Mouse (Mus musculus): ENCODE measurements around the gene Ppm1l. TPM values are rescaled to one million over a fixed set of nuclear protein-coding genes. Genes with fewer than 3 reads are reported as not detected.
"Not testable (repeated sequence)": the region's sequence is repeated elsewhere in the genome, so short reads cannot be mapped to it uniquely, and the experiment has no call there.

The Ppm1l gene
- polyA plus RNA-seq, 1 experiment from 2014 or later: 27.4 TPM

- no peak overlapping the region for H3K27ac ChIP-seq
- WGBS: 81% methylated on average over 5 of the region's 5 CpGs
- no peak overlapping the region for H3K4me2 ChIP-seq (replicated peaks)
- ATAC-seq (ENCODE audit: low FRiP score): no peak
- H3K4me3 ChIP-seq (replicated peaks; ENCODE audit: low read length): no peak overlapping the region
- H3K4me1 ChIP-seq (replicated peaks; ENCODE audit: control insufficient read depth, insufficient read depth, low read length): no peaks in the 10 kb centered on the region; the same call in 1 of the 2 replicates
- no peak overlapping the region for H3K9ac ChIP-seq
- H3K36me3 ChIP-seq (replicated peaks; ENCODE audit: control insufficient read depth, insufficient read depth): no peaks in the 10 kb centered on the region
- no peak for DNase-seq (ENCODE audit: low spot score)
- H3K9me3 ChIP-seq (ENCODE audit: control insufficient read depth, low read length): no peaks in the 10 kb centered on the region
- H3K27me3 ChIP-seq (ENCODE audit: control insufficient read depth, insufficient read depth, low read length): no peaks in the 10 kb centered on the region
These were observed 57.9 kb downstream of the Ppm1l start for GRCm38 (mm10) chr3:69374538-69374937.

- Histone ChIP-seq H3K4me1 (replicated peaks; ENCODE audit: control insufficient read depth, insufficient read depth, low read length) (no peaks in the 10 kb centered on the region; the same call in 1 of the 2 replicates), H3K4me2 (replicated peaks) (no peak overlapping the region), H3K27ac (no peak overlapping the region), H3K9me3 (ENCODE audit: control insufficient read depth, low read length) (no peaks in the 10 kb centered on the region), H3K9ac (no peak overlapping the region), H3K36me3 (replicated peaks; ENCODE audit: control insufficient read depth, insufficient read depth) (no peaks in the 10 kb centered on the region), H3K4me3 (replicated peaks; ENCODE audit: low read length) (no peak overlapping the region), H3K27me3 (ENCODE audit: control insufficient read depth, insufficient read depth, low read length) (no peaks in the 10 kb centered on the region)
- no peak for DNase-seq (ENCODE audit: low spot score)
- no peak for ATAC-seq (ENCODE audit: low FRiP score)
- 87% methylated on average over 5 of the region's 5 CpGs for WGBS
These were observed 58.3 kb downstream of the Ppm1l start for GRCm38 (mm10) chr3:69374983-69375382.

GRCm38 (mm10) chr3:69381213-69381612 lies 64.6 kb downstream of the Ppm1l start:
- no peak for DNase-seq (ENCODE audit: low spot score)
- H3K36me3 ChIP-seq (replicated peaks; ENCODE audit: control insufficient read depth, insufficient read depth): no peaks in the 10 kb centered on the region
- no peak overlapping the region for H3K27ac ChIP-seq
- H3K4me1 ChIP-seq (replicated peaks; ENCODE audit: control insufficient read depth, insufficient read depth, low read length): no peaks in the 10 kb centered on the region
- H3K4me3 ChIP-seq (replicated peaks; ENCODE audit: low read length): no peak overlapping the region
- H3K27me3 ChIP-seq (ENCODE audit: control insufficient read depth, insufficient read depth, low read length): no peaks in the 10 kb centered on the region
- no peak overlapping the region for H3K9ac ChIP-seq
- no peak for ATAC-seq (ENCODE audit: low FRiP score)
- WGBS: 90% methylated on average over 4 of the region's 4 CpGs
- H3K4me2 ChIP-seq (replicated peaks): no peak overlapping the region
- no peaks in the 10 kb centered on the region for H3K9me3 ChIP-seq (ENCODE audit: control insufficient read depth, low read length)

- ATAC-seq (ENCODE audit: low FRiP score); H3K4me2 ChIP-seq (replicated peaks); H3K9me3 ChIP-seq (ENCODE audit: control insufficient read depth, low read length); H3K27me3 ChIP-seq (ENCODE audit: control insufficient read depth, insufficient read depth, low read length); H3K36me3 ChIP-seq (replicated peaks; ENCODE audit: control insufficient read depth, insufficient read depth); H3K27ac ChIP-seq; H3K9ac ChIP-seq; DNase-seq (ENCODE audit: low spot score); H3K4me1 ChIP-seq (replicated peaks; ENCODE audit: control insufficient read depth, insufficient read depth, low read length); H3K4me3 ChIP-seq (replicated peaks; ENCODE audit: low read length): not testable (repeated sequence)
- WGBS: 88% methylated on average over 10 of the region's 10 CpGs
These were observed 75.2 kb downstream of the Ppm1l start for GRCm38 (mm10) chr3:69391834-69392233.

GRCm38 (mm10) chr3:69392298-69392697 lies 75.6 kb downstream of the Ppm1l start:
- H3K9me3 ChIP-seq (ENCODE audit: control insufficient read depth, low read length): 0 out of 2 replicates have a peak, but pooled peaks cover 4% of the 10 kb centered on the region
- no peaks in the 10 kb centered on the region for H3K27me3 ChIP-seq (ENCODE audit: control insufficient read depth, insufficient read depth, low read length)
- no peaks in the 10 kb centered on the region for H3K36me3 ChIP-seq (replicated peaks; ENCODE audit: control insufficient read depth, insufficient read depth)
- DNase-seq (ENCODE audit: low spot score) (no peak), ATAC-seq (ENCODE audit: low FRiP score) (no peak)
- H3K9ac ChIP-seq: no peak overlapping the region
- no peaks in the 10 kb centered on the region; the same call in 1 of the 2 replicates for H3K4me1 ChIP-seq (replicated peaks; ENCODE audit: control insufficient read depth, insufficient read depth, low read length)
- no peak overlapping the region for H3K4me2 ChIP-seq (replicated peaks)
- H3K4me3 ChIP-seq (replicated peaks; ENCODE audit: low read length): no peak overlapping the region
- no peak overlapping the region for H3K27ac ChIP-seq
- WGBS: 81% methylated on average over 5 of the region's 5 CpGs

GRCm38 (mm10) chr3:69393079-69393478 lies 76.4 kb downstream of the Ppm1l start:
- 86% methylated on average over 9 of the region's 9 CpGs for WGBS
- no peak overlapping the region for H3K9ac ChIP-seq
- 0 out of 2 replicates have a peak, but pooled peaks cover 4% of the 10 kb centered on the region for H3K9me3 ChIP-seq (ENCODE audit: control insufficient read depth, low read length)
- H3K4me2 ChIP-seq (replicated peaks): no peak overlapping the region
- no peaks in the 10 kb centered on the region; the same call in 1 of the 2 replicates for H3K4me1 ChIP-seq (replicated peaks; ENCODE audit: control insufficient read depth, insufficient read depth, low read length)
- H3K27me3 ChIP-seq (ENCODE audit: control insufficient read depth, insufficient read depth, low read length): no peaks in the 10 kb centered on the region
- no peak overlapping the region for H3K27ac ChIP-seq
- no peaks in the 10 kb centered on the region for H3K36me3 ChIP-seq (replicated peaks; ENCODE audit: control insufficient read depth, insufficient read depth)
- ATAC-seq (ENCODE audit: low FRiP score) (no peak), DNase-seq (ENCODE audit: low spot score) (no peak)
- no peak overlapping the region for H3K4me3 ChIP-seq (replicated peaks; ENCODE audit: low read length)

GRCm38 (mm10) chr3:69393991-69394390 lies 77.3 kb downstream of the Ppm1l start:
- no peaks in the 10 kb centered on the region for H3K36me3 ChIP-seq (replicated peaks; ENCODE audit: control insufficient read depth, insufficient read depth)
- H3K9ac ChIP-seq: no peak overlapping the region
- ATAC-seq (ENCODE audit: low FRiP score): no peak
- 0 out of 2 replicates have a peak, but pooled peaks cover 4% of the 10 kb centered on the region for H3K9me3 ChIP-seq (ENCODE audit: control insufficient read depth, low read length)
- H3K4me2 ChIP-seq (replicated peaks): no peak overlapping the region
- no peak overlapping the region for H3K27ac ChIP-seq
- no peak overlapping the region for H3K4me3 ChIP-seq (replicated peaks; ENCODE audit: low read length)
- no peak for DNase-seq (ENCODE audit: low spot score)
- H3K4me1 ChIP-seq (replicated peaks; ENCODE audit: control insufficient read depth, insufficient read depth, low read length): no peaks in the 10 kb centered on the region; the same call in 1 of the 2 replicates
- 69% methylated on average over 3 of the region's 3 CpGs for WGBS
- no peaks in the 10 kb centered on the region for H3K27me3 ChIP-seq (ENCODE audit: control insufficient read depth, insufficient read depth, low read length)

GRCm38 (mm10) chr3:69395084-69395483 lies 78.4 kb downstream of the Ppm1l start:
- no peaks in the 10 kb centered on the region for H3K36me3 ChIP-seq (replicated peaks; ENCODE audit: control insufficient read depth, insufficient read depth)
- H3K9me3 ChIP-seq (ENCODE audit: control insufficient read depth, low read length): 0 out of 2 replicates have a peak, but pooled peaks cover 4% of the 10 kb centered on the region
- ATAC-seq (ENCODE audit: low FRiP score): no peak
- H3K4me3 ChIP-seq (replicated peaks; ENCODE audit: low read length): no peak overlapping the region
- H3K4me1 ChIP-seq (replicated peaks; ENCODE audit: control insufficient read depth, insufficient read depth, low read length): no peaks in the 10 kb centered on the region; the same call in 1 of the 2 replicates
- H3K27ac ChIP-seq: no peak overlapping the region
- WGBS: 86% methylated on average over 5 of the region's 5 CpGs
- H3K27me3 ChIP-seq (ENCODE audit: control insufficient read depth, insufficient read depth, low read length): no peaks in the 10 kb centered on the region
- no peak for DNase-seq (ENCODE audit: low spot score)
- no peak overlapping the region for H3K9ac ChIP-seq
- no peak overlapping the region for H3K4me2 ChIP-seq (replicated peaks)

- H3K36me3 ChIP-seq (replicated peaks; ENCODE audit: control insufficient read depth, insufficient read depth): no peaks in the 10 kb centered on the region
- WGBS: 70% methylated on average over 5 of the region's 5 CpGs
- DNase-seq (ENCODE audit: low spot score) (no peak), ATAC-seq (ENCODE audit: low FRiP score) (no peak)
- H3K9me3 ChIP-seq (ENCODE audit: control insufficient read depth, low read length): 0 out of 2 replicates have a peak, but pooled peaks cover 4% of the 10 kb centered on the region
- no peak overlapping the region for H3K27ac ChIP-seq
- H3K27me3 ChIP-seq (ENCODE audit: control insufficient read depth, insufficient read depth, low read length): peaks cover 8% of the 10 kb centered on the region; the same call in 1 of the 2 replicates
- H3K4me3 ChIP-seq (replicated peaks; ENCODE audit: low read length): no peak overlapping the region
- H3K4me1 ChIP-seq (replicated peaks; ENCODE audit: control insufficient read depth, insufficient read depth, low read length): no peaks in the 10 kb centered on the region; the same call in 1 of the 2 replicates
- H3K4me2 ChIP-seq (replicated peaks): no peak overlapping the region
- no peak overlapping the region for H3K9ac ChIP-seq
These were observed 81.1 kb downstream of the Ppm1l start for GRCm38 (mm10) chr3:69397733-69398132.

- H3K4me2 ChIP-seq (replicated peaks): no peak overlapping the region
- DNase-seq (ENCODE audit: low spot score) (no peak), ATAC-seq (ENCODE audit: low FRiP score) (no peak)
- no peak overlapping the region for H3K4me3 ChIP-seq (replicated peaks; ENCODE audit: low read length)
- 0 out of 2 replicates have a peak, but pooled peaks cover 4% of the 10 kb centered on the region for H3K9me3 ChIP-seq (ENCODE audit: control insufficient read depth, low read length)
- no peaks in the 10 kb centered on the region for H3K36me3 ChIP-seq (replicated peaks; ENCODE audit: control insufficient read depth, insufficient read depth)
- no peak overlapping the region for H3K27ac ChIP-seq
- 88% methylated on average over 6 of the region's 6 CpGs for WGBS
- H3K9ac ChIP-seq: no peak overlapping the region
- H3K4me1 ChIP-seq (replicated peaks; ENCODE audit: control insufficient read depth, insufficient read depth, low read length): no peaks in the 10 kb centered on the region
- peaks cover 23% of the 10 kb centered on the region for H3K27me3 ChIP-seq (ENCODE audit: control insufficient read depth, insufficient read depth, low read length)
These were observed 82.7 kb downstream of the Ppm1l start for GRCm38 (mm10) chr3:69399336-69399735.
